Mouse (Mus musculus) liver, postnatal 0 days (tissue): ENCODE results near the gene Nlrx1. TPM values are rescaled to one million over a fixed set of nuclear protein-coding genes. Genes with fewer than 3 reads are reported as not detected.
A peak's percentile ranks its signal among the peaks of the same experiment; 100 is the strongest.

Experiments used
- ATAC-seq: fragments of 200-750 bp; cut with Nextera tagmentation; 2 replicates; pipeline ENCODE4 v1.8.0; 2017; ENCODE audit warnings: mild to moderate bottlenecking, moderate library complexity
- DNase-seq: peaks from one replicate; pipeline ENCODE4 v3.0.0-alpha.2; 2016
- H3K27ac ChIP-seq: fragments of 300-500 bp; sonication (generic); 2 replicates; pipeline ENCODE4 v1.5.1; 2014; ENCODE audit warnings: antibody characterized with exemption, moderate library complexity, mild to moderate bottlenecking, low read depth
- H3K27me3 ChIP-seq: fragments of 300-500 bp; sonication (generic); 2 replicates; pipeline ENCODE4 v1.6.1; 2014; ENCODE audit warnings: low read length, control low read depth, mixed read lengths; ENCODE audit not compliant: insufficient read depth
- H3K36me3 ChIP-seq: fragments of 300-500 bp; sonication (generic); replicated peaks from 2 replicates; pipeline ENCODE4 v1.6.1; 2014; ENCODE audit warnings: mild to moderate bottlenecking, control low read depth, low read length, moderate library complexity, mixed read lengths; ENCODE audit not compliant: insufficient read depth
- H3K4me1 ChIP-seq: fragments of 300-500 bp; sonication (generic); 2 replicates; pipeline ENCODE4 v1.6.1; 2014; ENCODE audit warnings: antibody characterized with exemption, mild to moderate bottlenecking, control low read depth; ENCODE audit not compliant: insufficient read depth
- H3K4me2 ChIP-seq: fragments of 300-500 bp; sonication (generic); 2 replicates; pipeline ENCODE4 v1.6.1; 2014; ENCODE audit warnings: low read depth, mild to moderate bottlenecking, low read length, moderate library complexity, mixed read lengths
- H3K4me3 ChIP-seq: fragments of 300-500 bp; sonication (generic); 2 replicates; pipeline ENCODE4 v1.5.1; 2014; ENCODE audit warnings: low read depth, low read length
- H3K9ac ChIP-seq: fragments of 300-500 bp; sonication (generic); replicated peaks from 2 replicates; pipeline ENCODE4 v1.6.1; 2014; ENCODE audit warnings: mild to moderate bottlenecking, moderate library complexity
- H3K9me3 ChIP-seq: fragments of 300-500 bp; sonication (generic); 2 replicates; pipeline ENCODE4 v1.6.1; 2016; ENCODE audit warnings: mild to moderate bottlenecking, control low read depth, low read length, mixed read lengths
- CTCF ChIP-seq: sonication (generic); IDR thresholded peaks from 2 replicates; pipeline ENCODE4 v1.5.1; 2016; ENCODE audit warnings: antibody characterized with exemption, low read depth
- EP300 ChIP-seq: IDR thresholded peaks from 2 replicates; pipeline ENCODE4 v1.6.1; 2016; ENCODE audit warnings: antibody characterized with exemption, low read depth, mild to moderate bottlenecking
- WGBS: fragments of 180-500 bp; shearing (Covaris S2); extraction: QIAGEN DNeasy Blood & Tissue Kit; methylation state at CpG from one replicate; pipeline ENCODE4 v1.1.7; 2014; ENCODE audit not compliant: insufficient replicate concordance; 5-methylcytosine and 5-hydroxymethylcytosine counted together
- polyA plus RNA-seq: library from polyadenylated mRNA; unstranded; fragments of >200 nt; fragmentation: Nextera tagmentation; extraction: Ambion mirVana; gene quantifications from 2 replicates; pipeline ENCODE4 v1.2.1, GENCODE M21; 2015

Gene Nlrx1
- polyA plus RNA-seq, 1 experiment from 2014 or later = 5.6 TPM

DNA sequence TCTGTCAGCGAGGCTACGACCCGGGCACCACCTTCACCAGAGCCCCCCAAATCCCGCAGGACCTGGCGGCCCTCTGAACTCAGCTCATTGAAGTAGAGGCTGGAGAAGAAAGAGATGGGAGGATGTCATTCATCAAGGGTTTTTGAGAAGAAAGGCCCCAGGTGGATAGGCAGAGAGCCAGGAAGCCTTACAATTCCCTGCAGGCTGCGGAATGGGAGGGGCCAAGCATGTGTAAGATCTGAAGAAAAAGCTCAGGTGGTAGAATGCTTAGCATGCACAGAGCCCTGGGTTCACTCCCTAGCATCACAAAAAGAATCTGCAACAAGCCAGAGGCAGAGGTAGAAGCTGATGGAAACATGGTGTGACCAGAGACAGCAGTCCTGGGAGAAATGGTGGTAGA, 15.0 kb downstream of the Nlrx1 start:
- H3K4me3 ChIP-seq = no peak overlapping the region
- WGBS = 88% methylated on average over 6 of the region's 6 CpGs
- peaks cover 10% of the 10 kb centered on the region for H3K4me1 ChIP-seq
- H3K9ac ChIP-seq = no peak overlapping the region
- H3K36me3 ChIP-seq = 0 out of 2 replicates have a peak, but pooled peaks cover 6% of the 10 kb centered on the region
- ATAC-seq (no peak), DNase-seq (no peak)
- H3K9me3 ChIP-seq = no peaks in the 10 kb centered on the region
- H3K27me3 ChIP-seq = no peaks in the 10 kb centered on the region
- no peak overlapping the region for H3K4me2 ChIP-seq
- no peak for TF ChIP-seq EP300
- no peak for TF ChIP-seq CTCF
- H3K27ac ChIP-seq = no peak overlapping the region

- Histone ChIP-seq H3K36me3 (0 out of 2 replicates have a peak, but pooled peaks cover 6% of the 10 kb centered on the region), H3K4me2 (no peak within 1 kb of the TSS), H3K4me1 (peaks cover 5% of the 10 kb centered on the region), H3K9me3 (no peaks in the 10 kb centered on the region), H3K4me3 (no peak within 1 kb of the TSS), H3K27ac (no peak within 1 kb of the TSS), H3K9ac (no peak within 1 kb of the TSS; the same call in 1 of the 2 replicates), H3K27me3 (no peaks in the 10 kb centered on the region)
- ATAC-seq = no peak
- DNase-seq = no peak
- WGBS = 76% methylated on average over 10 of the region's 10 CpGs
- TF ChIP-seq CTCF = no peak
- TF ChIP-seq EP300 = no peak
Measured at GRCm38 (mm10) chr9:44251314-44251713, 17.1 kb downstream of the Nlrx1 start, which contains the start of gene Pdzd3. Gene Pdzd3 (minus strand): TSS chr9:44251471.

DNA sequence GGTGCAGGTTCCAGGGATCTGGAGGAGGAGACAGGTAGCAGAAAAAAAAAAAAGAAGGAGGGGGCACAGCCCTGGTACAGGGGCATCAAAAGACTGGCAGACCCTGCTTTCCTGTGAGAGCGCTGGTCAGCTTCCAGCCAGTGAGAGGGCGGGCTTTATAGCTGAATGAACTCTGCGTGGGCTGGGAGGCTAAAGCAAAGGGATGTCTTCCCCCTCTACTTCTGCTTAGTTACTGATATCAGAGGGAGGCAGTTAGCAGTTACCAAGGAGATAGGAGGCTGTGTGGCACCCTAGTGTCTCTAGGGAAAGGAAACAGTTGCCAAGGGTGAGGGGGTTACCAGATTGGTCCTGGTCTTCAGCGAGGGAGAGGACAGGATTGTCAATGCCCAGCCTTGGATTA, 18.0 kb downstream of the Nlrx1 start:
- H3K4me2 ChIP-seq = no peak overlapping the region

DNA sequence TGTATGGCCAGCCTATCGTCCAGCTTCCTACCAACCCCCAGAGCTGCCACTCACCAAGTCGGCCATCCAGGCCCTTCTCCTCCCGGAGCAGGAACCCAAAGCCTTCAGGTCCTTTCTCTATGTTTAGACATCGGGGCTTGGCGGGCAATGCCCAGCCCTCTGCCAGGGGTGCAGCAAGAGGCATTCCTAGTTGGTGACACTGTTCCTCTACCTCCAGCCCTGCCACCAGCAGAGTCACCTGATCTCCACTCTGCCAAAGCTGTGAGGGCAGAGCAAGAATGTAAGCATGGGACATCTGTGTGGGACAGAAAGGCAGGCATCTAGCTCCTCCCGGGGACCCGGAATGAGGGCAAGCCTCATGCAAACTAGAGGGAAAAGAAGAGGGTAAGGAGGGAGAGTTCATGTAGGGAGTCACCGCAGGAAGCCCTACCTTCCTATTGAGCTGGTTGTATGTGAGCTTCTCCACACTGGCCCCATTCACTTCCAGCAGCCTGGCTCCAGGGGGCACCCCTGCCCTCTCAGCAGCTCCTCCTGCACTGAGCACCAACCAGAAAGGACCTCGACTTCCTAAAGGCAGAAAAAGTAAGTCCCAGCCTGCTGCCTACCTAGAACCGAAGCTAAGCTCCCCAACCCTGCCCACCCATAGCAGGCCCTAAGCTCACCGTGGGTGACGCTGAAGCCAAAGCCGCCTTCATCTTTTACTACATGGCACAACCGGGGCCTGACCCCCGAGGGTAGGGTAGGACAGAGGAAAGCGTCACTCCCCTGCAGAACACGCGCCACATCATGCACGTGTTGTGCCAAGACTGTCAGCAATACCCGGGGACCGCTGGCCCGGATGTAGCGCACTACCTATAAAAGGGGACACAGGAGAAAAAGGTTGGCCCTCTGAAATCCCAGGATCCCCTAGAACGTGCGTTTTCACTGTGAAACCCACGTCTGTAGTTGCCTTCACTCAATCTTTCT, 18.9 kb downstream of the Nlrx1 start:
- 48% methylated on average over 26 of the region's 26 CpGs for WGBS
- Histone ChIP-seq H3K27ac (no peak overlapping the region), H3K9ac (no peak overlapping the region), H3K9me3 (no peaks in the 10 kb centered on the region), H3K4me1 (peaks cover 3% of the 10 kb centered on the region), H3K4me2 (no peak overlapping the region), H3K27me3 (no peaks in the 10 kb centered on the region), H3K36me3 (0 out of 2 replicates have a peak, but pooled peaks cover 6% of the 10 kb centered on the region), H3K4me3 (no peak overlapping the region)
- TF ChIP-seq CTCF (peak; percentile 83), EP300 (no peak)
- DNase-seq = peak; percentile 71
- ATAC-seq = peak; percentile 82

More for the DNA sequence above, 18.0 kb downstream of the Nlrx1 start:
- Histone ChIP-seq H3K27me3 (no peaks in the 10 kb centered on the region), H3K27ac (no peak overlapping the region), H3K9me3 (no peaks in the 10 kb centered on the region), H3K4me3 (no peak overlapping the region), H3K4me1 (peaks cover 3% of the 10 kb centered on the region), H3K36me3 (0 out of 2 replicates have a peak, but pooled peaks cover 6% of the 10 kb centered on the region), H3K9ac (no peak overlapping the region; the same call in 1 of the 2 replicates)
- WGBS = 44% methylated on average over 4 of the region's 4 CpGs
- ATAC-seq = no peak
- no peak for DNase-seq
- no peak for TF ChIP-seq CTCF

- Histone ChIP-seq H3K4me2 (no peak overlapping the region), H3K9ac (no peak overlapping the region), H3K4me1 (peaks cover 3% of the 10 kb centered on the region), H3K27me3 (no peaks in the 10 kb centered on the region), H3K4me3 (no peak overlapping the region), H3K27ac (no peak overlapping the region), H3K36me3 (0 out of 2 replicates have a peak, but pooled peaks cover 2% of the 10 kb centered on the region), H3K9me3 (no peaks in the 10 kb centered on the region)
- 56% methylated on average over 6 of the region's 6 CpGs for WGBS
- no peak for TF ChIP-seq EP300
- no peak for TF ChIP-seq CTCF
- ATAC-seq = no peak
- DNase-seq = no peak
Measured at GRCm38 (mm10) chr9:44247907-44248306, 20.5 kb downstream of the Nlrx1 start.

DNA sequence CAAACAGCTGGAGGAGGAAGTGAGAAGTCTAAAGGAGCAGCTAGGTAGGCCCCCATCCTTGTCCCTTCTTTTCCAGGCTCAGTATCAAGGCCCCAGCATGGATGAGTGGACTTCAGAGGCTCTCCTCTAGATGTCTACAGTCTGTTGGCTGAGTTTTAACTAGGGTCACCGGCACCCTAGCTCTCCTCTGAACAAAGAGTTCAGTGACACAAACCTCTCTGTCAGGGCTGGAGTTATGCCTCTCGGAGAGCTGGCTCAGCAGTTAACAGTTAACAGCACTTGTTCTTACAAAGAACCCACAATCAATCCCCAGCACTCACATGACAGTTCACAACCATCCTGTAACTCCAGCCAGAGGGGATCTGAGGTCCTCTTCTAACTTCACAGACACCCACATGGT, 24.8 kb downstream of the Nlrx1 start:
- Histone ChIP-seq H3K36me3 (no peaks in the 10 kb centered on the region), H3K4me2 (no peak overlapping the region), H3K27me3 (no peaks in the 10 kb centered on the region), H3K9me3 (no peaks in the 10 kb centered on the region), H3K4me3 (no peak overlapping the region), H3K4me1 (no peaks in the 10 kb centered on the region; the same call in 1 of the 2 replicates), H3K9ac (no peak overlapping the region), H3K27ac (no peak overlapping the region)
- ATAC-seq = no peak
- no peak for TF ChIP-seq EP300
- TF ChIP-seq CTCF = no peak
- WGBS = 53% methylated on average over 2 of the region's 2 CpGs
- no peak for DNase-seq
